Mouse (Mus musculus): Measurements from ENCODE around the gene Irf2bpl. TPM values are rescaled to one million over a fixed set of nuclear protein-coding genes. Genes with fewer than 3 reads are reported as not detected.

The Irf2bpl gene
- polyA plus RNA-seq, 1 experiment from 2014 or later = 10.0 TPM

- Histone ChIP-seq H3K4me3 (ENCODE audit: low read depth, low read length) (no peak overlapping the region), H3K27ac (ENCODE audit: low read depth, low read length) (peak overlapping the region; percentile 55), H3K9ac (ENCODE audit: low read depth, low read length) (no peak overlapping the region), H3K27me3 (replicated peaks; ENCODE audit: control insufficient read depth, insufficient read depth, low read length) (no peaks in the 10 kb centered on the region), H3K4me1 (replicated peaks; ENCODE audit: control insufficient read depth, insufficient read depth, low read length) (no peaks in the 10 kb centered on the region), H3K36me3 (ENCODE audit: control insufficient read depth, insufficient read depth) (no peaks in the 10 kb centered on the region), H3K4me2 (replicated peaks; ENCODE audit: low read depth) (no peak overlapping the region), H3K9me3 (ENCODE audit: control insufficient read depth) (no peaks in the 10 kb centered on the region)
- no peak for TF ChIP-seq CTCF (IDR thresholded peaks at IDR 0.05; ENCODE audit: low read depth)
- 52% methylated on average over 11 of the region's 11 CpGs for WGBS
- no peak for ATAC-seq
Measured at GRCm38 (mm10) chr12:86899461-86900179, 15.0 kb upstream of the Irf2bpl start.

GRCm38 (mm10) chr12:86898448-86898847, 13.8 kb upstream of the Irf2bpl start:
- Histone ChIP-seq H3K9me3 (ENCODE audit: control insufficient read depth) (no peaks in the 10 kb centered on the region), H3K4me1 (replicated peaks; ENCODE audit: control insufficient read depth, insufficient read depth, low read length) (no peaks in the 10 kb centered on the region)

GRCm38 (mm10) chr12:86897769-86898273, 13.2 kb upstream of the Irf2bpl start:
- Histone ChIP-seq H3K4me2 (replicated peaks; ENCODE audit: low read depth) (no peak overlapping the region; the same call in 1 of the 2 replicates), H3K9ac (ENCODE audit: low read depth, low read length) (no peak overlapping the region), H3K4me3 (ENCODE audit: low read depth, low read length) (no peak overlapping the region), H3K27ac (ENCODE audit: low read depth, low read length) (0 out of 2 replicates have a peak overlapping the region, but pooled peaks have one; percentile 54), H3K27me3 (replicated peaks; ENCODE audit: control insufficient read depth, insufficient read depth, low read length) (no peaks in the 10 kb centered on the region), H3K4me1 (replicated peaks; ENCODE audit: control insufficient read depth, insufficient read depth, low read length) (0 out of 2 replicates have a peak, but pooled peaks cover 2% of the 10 kb centered on the region), H3K36me3 (ENCODE audit: control insufficient read depth, insufficient read depth) (no peaks in the 10 kb centered on the region), H3K9me3 (ENCODE audit: control insufficient read depth) (no peaks in the 10 kb centered on the region)
- WGBS = 69% methylated on average over 7 of the region's 7 CpGs
- no peak for ATAC-seq
- TF ChIP-seq CTCF (IDR thresholded peaks at IDR 0.05; ENCODE audit: low read depth) = no peak

More at GRCm38 (mm10) chr12:86898448-86898847, 13.8 kb upstream of the Irf2bpl start:
- Histone ChIP-seq H3K4me2 (replicated peaks; ENCODE audit: low read depth) (no peak overlapping the region), H3K36me3 (ENCODE audit: control insufficient read depth, insufficient read depth) (no peaks in the 10 kb centered on the region), H3K27ac (ENCODE audit: low read depth, low read length) (no peak overlapping the region), H3K27me3 (replicated peaks; ENCODE audit: control insufficient read depth, insufficient read depth, low read length) (no peaks in the 10 kb centered on the region), H3K4me3 (ENCODE audit: low read depth, low read length) (no peak overlapping the region), H3K9ac (ENCODE audit: low read depth, low read length) (no peak overlapping the region)
- TF ChIP-seq CTCF (IDR thresholded peaks at IDR 0.05; ENCODE audit: low read depth) = no peak
- WGBS = 81% methylated on average over 3 of the region's 3 CpGs
- no peak for ATAC-seq

GRCm38 (mm10) chr12:86896921-86897512, 12.4 kb upstream of the Irf2bpl start:
- H3K9ac ChIP-seq (ENCODE audit: low read depth, low read length) = no peak overlapping the region
- TF ChIP-seq CTCF (IDR thresholded peaks at IDR 0.05; ENCODE audit: low read depth) = no peak
- H3K9me3 ChIP-seq (ENCODE audit: control insufficient read depth) = no peaks in the 10 kb centered on the region
- peak overlapping the region; percentile 1; the same call in 1 of the 2 replicates for H3K4me2 ChIP-seq (replicated peaks; ENCODE audit: low read depth)
- 54% methylated on average over 7 of the region's 7 CpGs for WGBS
- no peaks in the 10 kb centered on the region for H3K36me3 ChIP-seq (ENCODE audit: control insufficient read depth, insufficient read depth)
- H3K27me3 ChIP-seq (replicated peaks; ENCODE audit: control insufficient read depth, insufficient read depth, low read length) = no peaks in the 10 kb centered on the region
- ATAC-seq = no peak
- H3K4me1 ChIP-seq (replicated peaks; ENCODE audit: control insufficient read depth, insufficient read depth, low read length) = peaks cover 7% of the 10 kb centered on the region; the same call in 1 of the 2 replicates
- H3K27ac ChIP-seq (ENCODE audit: low read depth, low read length) = peak overlapping the region; percentile 54; the same call in 1 of the 2 replicates
- no peak overlapping the region for H3K4me3 ChIP-seq (ENCODE audit: low read depth, low read length)

GRCm38 (mm10) chr12:86896441-86896890, 11.9 kb upstream of the Irf2bpl start:
- WGBS = 61% methylated on average over 7 of the region's 7 CpGs
- no peak for ATAC-seq
- no peaks in the 10 kb centered on the region for H3K9me3 ChIP-seq (ENCODE audit: control insufficient read depth)
- TF ChIP-seq CTCF (IDR thresholded peaks at IDR 0.05; ENCODE audit: low read depth) = no peak
- no peak overlapping the region for H3K4me3 ChIP-seq (ENCODE audit: low read depth, low read length)
- peak overlapping the region; percentile 36; the same call in 1 of the 2 replicates for H3K27ac ChIP-seq (ENCODE audit: low read depth, low read length)
- no peaks in the 10 kb centered on the region for H3K36me3 ChIP-seq (ENCODE audit: control insufficient read depth, insufficient read depth)
- no peak overlapping the region for H3K4me2 ChIP-seq (replicated peaks; ENCODE audit: low read depth)
- H3K9ac ChIP-seq (ENCODE audit: low read depth, low read length) = no peak overlapping the region; the same call in 1 of the 2 replicates
- H3K27me3 ChIP-seq (replicated peaks; ENCODE audit: control insufficient read depth, insufficient read depth, low read length) = no peaks in the 10 kb centered on the region
- H3K4me1 ChIP-seq (replicated peaks; ENCODE audit: control insufficient read depth, insufficient read depth, low read length) = peaks cover 8% of the 10 kb centered on the region; the same call in 1 of the 2 replicates
